Comparison of ENCODE assay signal across 8 mouse cellular contexts in genomic region chr17:26931795-26932194, GRCm38 (mm10). TPM values are rescaled to one million over a fixed set of nuclear protein-coding genes. Genes with fewer than 3 reads are reported as not detected.
A peak's percentile ranks its signal among the peaks of the same experiment; 100 is the strongest.
DNase-seq lines count a peak whose midpoint lies in the region; ATAC-seq and TF ChIP-seq lines count a peak whose summit lies in the region.
"Not testable (repeated sequence)": the region's sequence is repeated elsewhere in the genome, so short reads cannot be mapped to it uniquely, and the experiment has no call there.

No protein-coding gene starts in this region.

- TF ChIP-seq CTCF in MEL (IDR thresholded peaks at IDR 0.05 in 2 of 3, conservative IDR thresholded peaks at IDR 0.05 in 1 of 3; ENCODE audit: control insufficient read depth in 1 of 3, insufficient read depth in 1 of 3, low read depth in 2 of 3, low read length in 3 of 3, poor library complexity in 1 of 3, severe bottlenecking in 1 of 3), result peak; percentile 10 to 37 (median 16); a peak in 3 of 6 replicates
- TF ChIP-seq CTCF in lung, embryonic 14.5 days (IDR thresholded peaks at IDR 0.05; ENCODE audit: low read depth), result peak; percentile 65

- H3K9me3 ChIP-seq in MEL (replicated peaks; ENCODE audit: insufficient read depth, low read length); forebrain, embryonic 12.5 days; lung, embryonic 14.5 days (ENCODE audit: low read depth, low read length); neural tube, embryonic 11.5 days (ENCODE audit: control insufficient read depth, low read length): not testable (repeated sequence)

- H3K4me2 ChIP-seq in forebrain, embryonic 12.5 days; lung, embryonic 14.5 days; neural tube, embryonic 11.5 days (ENCODE audit: low read depth): not testable (repeated sequence)

- ATAC-seq in forebrain, embryonic 12.5 days (ENCODE audit: low FRiP score), result 0 out of 2 replicates have a peak, but pooled peaks have one; percentile 18
- 0 out of 4 replicates have a peak, but pooled peaks have one; percentile 24 for ATAC-seq in hematopoietic stem cell, adult 5-6 weeks (replicated peaks in 1 of 2; ENCODE audit: insufficient read depth in 1 of 2, low FRiP score in 2 of 2, low TSS enrichment in 1 of 2, low read depth in 1 of 2, poor library complexity in 2 of 2, severe bottlenecking in 2 of 2)
- 0 out of 2 replicates have a peak, but pooled peaks have one; percentile 7 for ATAC-seq in lung, embryonic 14.5 days (ENCODE audit: insufficient read depth)
- ATAC-seq in neural tube, embryonic 11.5 days (ENCODE audit: insufficient read depth, low FRiP score, low TSS enrichment), result peak; percentile 40; the same call in 1 of the 2 replicates

- H3K27ac ChIP-seq in MEL (ENCODE audit: control insufficient read depth, low read depth, low read length); forebrain, embryonic 12.5 days; lung, embryonic 14.5 days (ENCODE audit: low read depth); neural tube, embryonic 11.5 days (ENCODE audit: low read depth, low read length): not testable (repeated sequence)

- not testable (repeated sequence) for H3K27me3 ChIP-seq in MEL (ENCODE audit: control insufficient read depth in 1 of 2, insufficient read depth in 2 of 2, low read length in 2 of 2); forebrain, embryonic 12.5 days; lung, embryonic 14.5 days (ENCODE audit: insufficient read depth, low read length); neural tube, embryonic 11.5 days (ENCODE audit: control insufficient read depth, insufficient read depth, low read length)

- peak; percentile 31 for DNase-seq in MEL (ENCODE audit: low read depth, low spot score)
- peak; percentile 28 to 39 for DNase-seq in cerebellum, adult 18-20 months
- peak; percentile 67 to 80 for DNase-seq in kidney, postnatal 25 days
- peak; percentile 75 for DNase-seq in lung, embryonic 14.5 days
- DNase-seq in neural tube, embryonic 11.5 days (ENCODE audit: low spot score), result peak; percentile 53
- peak; percentile 23 for DNase-seq in urinary bladder, adult 2 months (ENCODE audit: low spot score)

- not testable (repeated sequence) for TF ChIP-seq POLR2A in MEL (IDR thresholded peaks at IDR 0.05; ENCODE audit: control insufficient read depth in 1 of 2, insufficient read depth in 1 of 2, low read depth in 1 of 2, low read length in 2 of 2, poor library complexity in 1 of 2)

- not testable (repeated sequence) for H3K9ac ChIP-seq in MEL (ENCODE audit: control insufficient read depth, low read depth, low read length, poor library complexity, severe bottlenecking); forebrain, embryonic 12.5 days; lung, embryonic 14.5 days; neural tube, embryonic 11.5 days (ENCODE audit: low read length)

- peak; percentile 24 for TF ChIP-seq RAD21 in MEL (IDR thresholded peaks at IDR 0.05; ENCODE audit: low read depth, low read length)

- TF ChIP-seq EP300 in MEL (IDR thresholded peaks at IDR 0.05; ENCODE audit: low read depth in 1 of 2, low read length in 2 of 2), result not testable (repeated sequence)

- not testable (repeated sequence) for H3K4me3 ChIP-seq in MEL (ENCODE audit: control insufficient read depth in 1 of 2, insufficient read depth in 1 of 2, low read depth in 2 of 2, low read length in 2 of 2); forebrain, embryonic 12.5 days (replicated peaks); lung, embryonic 14.5 days (ENCODE audit: low read depth, low read length); neural tube, embryonic 11.5 days (ENCODE audit: low read depth, low read length)

- H3K36me3 ChIP-seq in MEL (ENCODE audit: control insufficient read depth in 1 of 2, insufficient read depth in 2 of 2, low read length in 2 of 2), result peaks cover 0 to 11% of the 10 kb centered on the region in 2 experiments; a peak in 2 of 4 replicates
- peaks cover 64% of the 10 kb centered on the region for H3K36me3 ChIP-seq in forebrain, embryonic 12.5 days (replicated peaks)
- H3K36me3 ChIP-seq in lung, embryonic 14.5 days (ENCODE audit: insufficient read depth), result peaks cover 66% of the 10 kb centered on the region
- H3K36me3 ChIP-seq in neural tube, embryonic 11.5 days (ENCODE audit: control insufficient read depth, insufficient read depth, low read length), result not testable (repeated sequence)

- not testable (repeated sequence) for H3K4me1 ChIP-seq in MEL (ENCODE audit: control insufficient read depth in 1 of 2, insufficient read depth in 2 of 2, low read length in 2 of 2); lung, embryonic 14.5 days (ENCODE audit: insufficient read depth); neural tube, embryonic 11.5 days (ENCODE audit: control insufficient read depth, insufficient read depth, low read length)
- H3K4me1 ChIP-seq in forebrain, embryonic 12.5 days, result peaks cover 19% of the 10 kb centered on the region

- 69% methylated on average over 7 of the region's 7 CpGs for WGBS in forebrain, embryonic 12.5 days
- WGBS in lung, embryonic 14.5 days, result 59% methylated on average over 7 of the region's 7 CpGs
- WGBS in neural tube, embryonic 11.5 days, result 70% methylated on average over 7 of the region's 7 CpGs

- H3K79me2 ChIP-seq in MEL (ENCODE audit: control insufficient read depth, insufficient read depth, low read length, poor library complexity), result not testable (repeated sequence)

TF ChIP-seq in MEL, 35 proteins besides CTCF, POLR2A, EP300 and RAD21:
- TF ChIP-seq SMC3 (IDR thresholded peaks at IDR 0.05; ENCODE audit: low read depth, low read length), result peak; percentile 35

RNA-seq across cellular contexts. Expression of gene Phf1, which starts 1.1 kb away (rescaled TPM):
- 2.9 and 3.0 TPM in 2 replicates for total RNA-seq in MEL (2012; rRNA removed)
- 1 to 10 TPM in 1 of 2 experiments, not detected in 1; 9.5 TPM for polyA plus RNA-seq in MEL (2012; ENCODE audit: insufficient read depth in 1 of 2, insufficient read length in 2 of 2, low read depth in 1 of 2, low replicate concordance in 2 of 2, missing spikeins in 1 of 2)
- 8.6 and 8.8 TPM in 2 replicates for polyA plus RNA-seq in forebrain, embryonic 12.5 days (2016; fragmentation: Nextera tagmentation; extraction: Ambion mirVana)
- 8.3 and 10.3 TPM in 2 replicates for total RNA-seq in hematopoietic stem cell, adult 5-6 weeks (2017)
- polyA plus RNA-seq in lung, embryonic 14.5 days (2014; fragmentation: Nextera tagmentation; extraction: Ambion mirVana), result 5.1 and 7.5 TPM in 2 replicates
- 5.8 and 6.4 TPM in 2 replicates for polyA plus RNA-seq in neural tube, embryonic 11.5 days (2014; fragmentation: Nextera tagmentation; extraction: Ambion mirVana)
- 51.2 and 65.3 TPM in 2 replicates for polyA plus RNA-seq in urinary bladder, adult 2 months (2012; rRNA removed)

RNA-seq across cellular contexts. Expression of gene Cuta, which starts 7.6 kb away (rescaled TPM):
- 54.2 and 66.8 TPM in 2 replicates for total RNA-seq in MEL (2012; rRNA removed)
- polyA plus RNA-seq in MEL (2012; ENCODE audit: insufficient read depth in 1 of 2, insufficient read length in 2 of 2, low read depth in 1 of 2, low replicate concordance in 2 of 2, missing spikeins in 1 of 2), result 100 to 1,000 TPM in 1 of 2 experiments, not detected in 1; 220 TPM
- polyA plus RNA-seq in forebrain, embryonic 12.5 days (2016; fragmentation: Nextera tagmentation; extraction: Ambion mirVana), result 155 and 161 TPM in 2 replicates
- total RNA-seq in hematopoietic stem cell, adult 5-6 weeks (2017), result 40.2 and 52.0 TPM in 2 replicates
- polyA plus RNA-seq in lung, embryonic 14.5 days (2014; fragmentation: Nextera tagmentation; extraction: Ambion mirVana), result 163 TPM in 2 replicates
- 136 and 138 TPM in 2 replicates for polyA plus RNA-seq in neural tube, embryonic 11.5 days (2014; fragmentation: Nextera tagmentation; extraction: Ambion mirVana)
- 122 and 145 TPM in 2 replicates for polyA plus RNA-seq in urinary bladder, adult 2 months (2012; rRNA removed)

RNA-seq across cellular contexts. Expression of gene Syngap1, which starts 9.3 kb away (rescaled TPM):
- 2.7 TPM in 2 replicates for total RNA-seq in MEL (2012; rRNA removed)
- 10 to 100 TPM in 1 of 2 experiments, not detected in 1; 24.6 TPM for polyA plus RNA-seq in MEL (2012; ENCODE audit: insufficient read depth in 1 of 2, insufficient read length in 2 of 2, low read depth in 1 of 2, low replicate concordance in 2 of 2, missing spikeins in 1 of 2)
- polyA plus RNA-seq in forebrain, embryonic 12.5 days (2016; fragmentation: Nextera tagmentation; extraction: Ambion mirVana), result 3.9 and 4.8 TPM in 2 replicates
- 3.9 and 9.6 TPM in 2 replicates for total RNA-seq in hematopoietic stem cell, adult 5-6 weeks (2017)
- polyA plus RNA-seq in lung, embryonic 14.5 days (2014; fragmentation: Nextera tagmentation; extraction: Ambion mirVana), result 1.8 and 2.0 TPM in 2 replicates
- polyA plus RNA-seq in neural tube, embryonic 11.5 days (2014; fragmentation: Nextera tagmentation; extraction: Ambion mirVana), result 2.6 and 2.8 TPM in 2 replicates
- polyA plus RNA-seq in urinary bladder, adult 2 months (2012; rRNA removed), result 22.1 and 32.4 TPM in 2 replicates

RNA-seq across cellular contexts. Expression of gene Kifc5b, which starts 14.9 kb away (rescaled TPM):
- 10.6 and 10.8 TPM in 2 replicates for total RNA-seq in MEL (2012; rRNA removed)
- 100 to 1,000 TPM in 1 of 2 experiments, 10 to 100 TPM in 1; 45.4 to 111 TPM for polyA plus RNA-seq in MEL (2012; ENCODE audit: insufficient read depth in 1 of 2, insufficient read length in 2 of 2, low read depth in 1 of 2, low replicate concordance in 2 of 2, missing spikeins in 1 of 2)
- polyA plus RNA-seq in forebrain, embryonic 12.5 days (2016; fragmentation: Nextera tagmentation; extraction: Ambion mirVana), result 9.7 and 9.8 TPM in 2 replicates
- total RNA-seq in hematopoietic stem cell, adult 5-6 weeks (2017), result 4.9 and 16.0 TPM in 2 replicates
- 6.3 and 9.6 TPM in 2 replicates for polyA plus RNA-seq in lung, embryonic 14.5 days (2014; fragmentation: Nextera tagmentation; extraction: Ambion mirVana)
- 5.6 and 5.8 TPM in 2 replicates for polyA plus RNA-seq in neural tube, embryonic 11.5 days (2014; fragmentation: Nextera tagmentation; extraction: Ambion mirVana)
- 1.7 and 1.8 TPM in 2 replicates for polyA plus RNA-seq in urinary bladder, adult 2 months (2012; rRNA removed)

RNA-seq across cellular contexts. Expression of gene Zbtb9, which starts 41.2 kb away (rescaled TPM):
- 10.9 and 13.4 TPM in 2 replicates for total RNA-seq in MEL (2012; rRNA removed)
- 10 to 100 TPM in 1 of 2 experiments, not detected in 1; 10.7 TPM for polyA plus RNA-seq in MEL (2012; ENCODE audit: insufficient read depth in 1 of 2, insufficient read length in 2 of 2, low read depth in 1 of 2, low replicate concordance in 2 of 2, missing spikeins in 1 of 2)
- 18.9 and 20.0 TPM in 2 replicates for polyA plus RNA-seq in forebrain, embryonic 12.5 days (2016; fragmentation: Nextera tagmentation; extraction: Ambion mirVana)
- total RNA-seq in hematopoietic stem cell, adult 5-6 weeks (2017), result 27.6 and 27.8 TPM in 2 replicates
- polyA plus RNA-seq in lung, embryonic 14.5 days (2014; fragmentation: Nextera tagmentation; extraction: Ambion mirVana), result 13.3 TPM in 2 replicates
- polyA plus RNA-seq in neural tube, embryonic 11.5 days (2014; fragmentation: Nextera tagmentation; extraction: Ambion mirVana), result 13.5 and 14.1 TPM in 2 replicates
- polyA plus RNA-seq in urinary bladder, adult 2 months (2012; rRNA removed), result 8.4 and 9.4 TPM in 2 replicates

Comparison
In these comparisons a context has a peak if more than half of its experiments do, and no peak if none do; other contexts are left out.
1. DNase-seq: peak in every context shown above with its lines; median percentile 75 in lung, embryonic 14.5 days; 74 in kidney, postnatal 25 days; 53 in neural tube, embryonic 11.5 days; 34 in cerebellum, adult 18-20 months; 31 in MEL; 23 in urinary bladder, adult 2 months.